Mouse (Mus musculus) urinary bladder, postnatal 4 days (tissue): ENCODE results near the gene Klhl35.
A peak's percentile ranks its signal among the peaks of the same experiment; 100 is the strongest.
"Not testable (repeated sequence)": the region's sequence is repeated elsewhere in the genome, so short reads cannot be mapped to it uniquely, and the experiment has no call there.

Experiments used
- DNase-seq, 2 experiments: peaks; one replicate each; pipeline ENCODE4 v3.0.0; 2021 to 2022; ENCODE audit warnings: low spot score in 2 of 2

Gene Klhl35

DNA sequence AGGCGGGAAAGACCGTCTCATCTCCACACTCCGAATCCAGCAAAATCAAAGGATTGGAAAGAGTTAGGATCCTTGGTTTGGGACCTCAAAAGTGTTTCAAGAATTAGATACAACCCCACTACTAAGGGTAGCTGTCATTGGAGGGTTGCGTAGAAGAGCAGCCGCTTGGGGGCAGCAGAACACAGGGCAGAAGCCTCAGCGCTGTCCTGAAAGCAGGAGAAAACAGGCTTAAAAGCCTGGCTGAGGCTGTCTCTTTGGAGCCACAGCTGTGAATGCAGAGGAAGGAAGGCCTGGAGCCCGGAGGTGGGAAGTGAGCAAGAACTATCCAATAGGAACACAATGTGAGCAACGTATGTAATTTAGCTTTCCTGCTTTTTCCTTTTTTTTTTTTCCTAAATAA is 34.4 kb downstream of the Klhl35 start:
- DNase-seq = peak; percentile 61 to 82

DNA sequence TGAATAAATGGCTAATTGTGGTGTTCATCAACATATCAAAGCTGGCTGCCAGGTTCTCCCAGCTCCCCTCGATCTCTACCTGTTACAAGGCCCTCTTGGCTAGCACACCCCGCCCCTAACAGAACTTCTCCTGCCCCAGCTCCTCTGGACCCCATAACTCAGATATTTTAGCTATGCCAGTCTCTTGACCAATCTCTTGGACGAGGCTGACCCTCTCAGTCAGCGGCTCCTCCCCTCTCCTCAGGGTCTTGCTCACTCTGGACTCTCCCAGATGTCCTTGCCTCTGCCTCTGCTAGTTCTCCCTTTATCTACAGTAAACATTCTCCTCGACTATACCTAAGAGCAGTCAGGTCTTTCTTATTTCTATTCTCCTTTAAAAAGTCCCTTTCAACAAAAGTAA is 34.9 kb downstream of the Klhl35 start:
- no peak for DNase-seq

- no peak for DNase-seq
Observed at GRCm38 (mm10) chr7:99501148-99501547, 35.3 kb downstream of the Klhl35 start.

- DNase-seq = no peak
Observed at GRCm38 (mm10) chr7:99504556-99504955, 38.8 kb downstream of the Klhl35 start.

GRCm38 (mm10) chr7:99508187-99508586 is 42.4 kb downstream of the Klhl35 start:
- not testable (repeated sequence) for DNase-seq

DNA sequence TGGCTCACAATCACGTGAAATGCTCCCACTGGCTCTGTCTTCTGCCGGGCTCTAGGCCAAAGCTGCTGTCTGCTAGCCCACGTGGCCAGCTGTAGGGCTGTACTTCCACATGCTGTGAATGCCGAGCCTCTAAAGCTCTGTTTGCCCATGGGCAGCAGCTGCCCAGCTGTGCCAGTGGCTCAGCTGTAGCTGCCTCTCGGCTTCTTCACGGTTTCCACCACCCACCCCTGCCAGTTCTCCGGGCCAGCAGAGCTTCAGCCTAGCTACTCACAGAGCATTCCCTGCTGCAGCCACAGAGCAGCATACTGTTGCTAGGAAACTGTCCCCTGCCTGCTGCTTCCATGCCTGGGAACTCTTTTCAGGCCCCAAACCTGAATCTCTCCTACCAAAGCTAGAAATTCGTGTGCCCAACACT is 44.3 kb downstream of the Klhl35 start:
- peak in 1 of 2 experiments; percentile 26 for DNase-seq

DNA sequence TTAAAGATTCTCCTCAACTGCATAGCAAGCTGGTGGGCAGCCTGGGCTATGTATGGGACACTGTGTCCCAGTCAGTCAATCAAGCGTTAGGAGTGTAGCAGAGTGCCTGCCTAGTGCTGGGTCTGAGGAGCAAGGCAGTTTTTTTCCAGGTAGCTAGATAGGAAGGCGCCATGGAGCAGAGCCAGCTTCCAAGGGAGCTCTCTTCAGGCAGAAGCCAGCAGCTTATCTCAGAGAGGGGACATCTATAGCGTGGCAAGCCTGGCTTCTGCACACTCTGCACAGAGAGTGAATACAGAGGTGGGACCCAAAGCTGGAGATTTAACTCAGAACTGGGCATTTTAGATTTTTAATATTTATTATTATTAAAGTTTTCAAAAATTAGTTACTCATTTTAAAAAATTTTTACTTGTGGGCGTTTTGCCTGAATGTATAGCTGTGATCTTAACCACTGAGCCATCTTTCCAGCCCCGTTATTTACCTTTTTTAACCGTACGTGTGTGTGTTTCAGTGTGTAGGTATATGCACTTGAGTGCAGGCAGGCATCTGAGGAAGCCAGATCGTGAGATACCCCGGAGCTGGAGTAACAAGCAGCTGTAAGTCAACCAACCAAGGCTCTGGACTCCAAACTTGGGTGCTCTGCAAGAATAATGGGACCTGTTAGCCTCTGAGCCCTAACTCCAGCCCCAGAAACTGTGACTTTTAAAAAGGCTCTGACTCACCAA is 50.4 kb downstream of the Klhl35 start:
- no peak for DNase-seq

DNA sequence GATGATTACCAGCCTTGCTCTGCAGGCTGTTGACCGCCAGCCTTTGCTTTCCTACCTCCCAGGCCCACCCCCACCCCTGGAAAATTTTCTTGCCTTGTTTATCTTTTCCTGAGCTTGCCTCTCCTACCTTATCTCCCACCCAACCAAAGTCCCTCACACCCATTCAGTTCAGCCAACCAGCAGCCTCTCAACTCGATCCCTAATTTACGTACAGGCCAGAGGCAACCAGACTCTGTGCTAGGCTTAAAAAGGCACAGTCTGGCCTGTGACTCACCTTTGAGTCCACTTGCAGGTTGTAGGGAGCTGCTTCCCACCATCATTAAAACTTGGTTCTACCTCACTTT is 51.0 kb downstream of the Klhl35 start:
- no peak for DNase-seq

DNA sequence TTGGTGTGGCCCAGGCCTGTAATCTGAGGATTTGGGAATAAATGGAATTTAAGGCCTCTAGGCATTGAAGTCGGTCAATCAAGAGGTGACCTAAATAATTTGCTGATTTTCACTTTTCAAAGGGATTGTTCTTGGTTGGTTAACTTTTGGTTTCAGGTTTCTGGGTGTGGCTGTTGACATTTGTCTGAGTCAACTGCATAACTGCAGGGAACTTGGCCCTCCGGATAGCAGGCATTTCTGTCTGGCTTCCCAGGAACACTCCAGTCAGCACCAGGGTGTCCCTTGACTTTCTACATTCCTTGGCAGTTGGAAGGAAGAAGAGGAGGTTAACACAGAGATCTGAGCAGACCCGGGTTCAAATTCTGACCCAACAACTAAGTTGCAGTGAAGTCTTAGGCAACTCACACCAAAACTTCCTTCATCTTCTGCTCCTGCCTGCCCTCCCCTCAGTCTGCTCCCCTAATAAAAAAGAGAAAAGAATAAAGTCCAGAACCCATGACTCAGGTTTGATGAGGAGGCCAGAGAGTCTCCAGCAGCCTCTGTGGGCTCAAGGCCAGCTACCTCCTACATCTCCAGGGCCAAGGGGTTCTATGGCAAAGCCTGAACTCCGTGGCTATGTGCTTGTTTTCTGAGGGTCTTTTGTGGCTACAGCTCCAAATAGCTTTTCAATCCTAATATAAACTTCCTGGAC is 53.3 kb downstream of the Klhl35 start:
- no peak for DNase-seq

GRCm38 (mm10) chr7:99523121-99523520 is 57.3 kb downstream of the Klhl35 start:
- no peak for DNase-seq
